Mouse (Mus musculus) forebrain, embryonic 14.5 days (tissue): ENCODE measurements around the gene Plac8. TPM values are rescaled to one million over a fixed set of nuclear protein-coding genes. Genes with fewer than 3 reads are reported as not detected.

ENCODE experiments used
- ATAC-seq: fragments of 200-750 bp; cut with Nextera tagmentation; 2 replicates; pipeline ENCODE4 v1.8.0; 2017; ENCODE audit warnings: mild to moderate bottlenecking, moderate library complexity
- DNase-seq: peaks from one replicate; pipeline ENCODE4 v3.0.0-alpha.2; 2015; ENCODE audit warnings: low spot score
- H3K27ac ChIP-seq: fragments of 300-500 bp; sonication (generic); 2 replicates; pipeline ENCODE4 v1.5.1; 2014; ENCODE audit warnings: low read depth, mild to moderate bottlenecking, control low read depth, low read length, moderate library complexity
- H3K27me3 ChIP-seq: fragments of 300-500 bp; sonication (generic); replicated peaks from 2 replicates; pipeline ENCODE4 v1.6.1; 2014; ENCODE audit warnings: low read length, control low read depth, mixed read lengths; ENCODE audit not compliant: control insufficient read depth, insufficient read depth
- H3K36me3 ChIP-seq: fragments of 300-500 bp; sonication (generic); 2 replicates; pipeline ENCODE4 v1.6.1; 2014; ENCODE audit warnings: low read length, control low read depth; ENCODE audit not compliant: control insufficient read depth, insufficient read depth
- H3K4me1 ChIP-seq: fragments of 300-500 bp; sonication (generic); 2 replicates; pipeline ENCODE4 v1.6.1; 2014; ENCODE audit warnings: antibody characterized with exemption, low read length, control low read depth; ENCODE audit not compliant: control insufficient read depth, insufficient read depth
- H3K4me2 ChIP-seq: fragments of 300-500 bp; sonication (generic); 2 replicates; pipeline ENCODE4 v1.6.1; 2014; ENCODE audit warnings: mild to moderate bottlenecking, control low read depth, low read length
- H3K4me3 ChIP-seq: fragments of 300-500 bp; sonication (generic); 2 replicates; pipeline ENCODE4 v1.5.1; 2014; ENCODE audit warnings: low read depth, low read length, control low read depth
- H3K9ac ChIP-seq: fragments of 300-500 bp; sonication (generic); 2 replicates; pipeline ENCODE4 v1.6.1; 2014; ENCODE audit warnings: mild to moderate bottlenecking, low read length, control low read depth, moderate library complexity
- H3K9me3 ChIP-seq: fragments of 300-500 bp; sonication (generic); replicated peaks from 2 replicates; pipeline ENCODE4 v1.6.1; 2016; ENCODE audit warnings: low read length, control low read depth, mixed read lengths; ENCODE audit not compliant: control insufficient read depth
- WGBS: fragments of 180-500 bp; shearing (Covaris S2); extraction: QIAGEN DNeasy Blood & Tissue Kit; methylation state at CpG from one replicate; pipeline ENCODE4 v1.1.7; 2014; 5-methylcytosine and 5-hydroxymethylcytosine counted together
- polyA plus RNA-seq: library from polyadenylated mRNA; unstranded; fragments of >200 nt; fragmentation: Nextera tagmentation; extraction: Ambion mirVana; gene quantifications from 2 replicates; pipeline ENCODE4 v1.2.1, GENCODE M21; 2014

The Plac8 gene
- polyA plus RNA-seq, 1 experiment from 2014 or later = 0.41 TPM

- no peak overlapping the region for H3K9ac ChIP-seq
- no peaks in the 10 kb centered on the region for H3K36me3 ChIP-seq
- DNase-seq (no peak), ATAC-seq (no peak)
- H3K9me3 ChIP-seq = no peaks in the 10 kb centered on the region
- 85% methylated on average over 14 of the region's 14 CpGs for WGBS
- no peaks in the 10 kb centered on the region for H3K4me1 ChIP-seq
- H3K4me3 ChIP-seq = no peak overlapping the region
- H3K27ac ChIP-seq = no peak overlapping the region
- H3K27me3 ChIP-seq = no peaks in the 10 kb centered on the region
- no peak overlapping the region for H3K4me2 ChIP-seq
Measured at GRCm38 (mm10) chr5:100557019-100557418, 15.0 kb downstream of the Plac8 start.

GRCm38 (mm10) chr5:100553426-100553825, 18.6 kb downstream of the Plac8 start:
- WGBS = 42% methylated on average over 8 of the region's 8 CpGs
- peaks cover 11% of the 10 kb centered on the region for H3K36me3 ChIP-seq
- no peaks in the 10 kb centered on the region for H3K4me1 ChIP-seq
- no peak overlapping the region for H3K27ac ChIP-seq
- H3K4me2 ChIP-seq = no peak overlapping the region
- no peaks in the 10 kb centered on the region for H3K27me3 ChIP-seq
- H3K4me3 ChIP-seq = no peak overlapping the region
- DNase-seq = peak; percentile 46
- no peak for ATAC-seq
- no peak overlapping the region for H3K9ac ChIP-seq
- H3K9me3 ChIP-seq = no peaks in the 10 kb centered on the region

- 76% methylated on average over 2 of the region's 2 CpGs for WGBS
- no peaks in the 10 kb centered on the region for H3K27me3 ChIP-seq
- no peak overlapping the region for H3K4me3 ChIP-seq
- no peak overlapping the region for H3K9ac ChIP-seq
- no peak overlapping the region for H3K27ac ChIP-seq
- peaks cover 25% of the 10 kb centered on the region for H3K36me3 ChIP-seq
- H3K4me1 ChIP-seq = no peaks in the 10 kb centered on the region
- ATAC-seq = no peak
- H3K4me2 ChIP-seq = no peak overlapping the region
- no peak for DNase-seq
- no peaks in the 10 kb centered on the region for H3K9me3 ChIP-seq
Measured at GRCm38 (mm10) chr5:100551952-100552351, 20.1 kb downstream of the Plac8 start.

GRCm38 (mm10) chr5:100550151-100550550, 21.9 kb downstream of the Plac8 start:
- no peaks in the 10 kb centered on the region for H3K9me3 ChIP-seq
- H3K4me2 ChIP-seq = no peak overlapping the region
- H3K4me3 ChIP-seq = no peak overlapping the region
- ATAC-seq = no peak
- H3K4me1 ChIP-seq = no peaks in the 10 kb centered on the region
- no peak overlapping the region for H3K9ac ChIP-seq
- H3K27ac ChIP-seq = no peak overlapping the region
- H3K27me3 ChIP-seq = no peaks in the 10 kb centered on the region
- no peak for DNase-seq
- 85% methylated on average over 1 of the region's 1 CpGs for WGBS
- peaks cover 41% of the 10 kb centered on the region for H3K36me3 ChIP-seq

DNA sequence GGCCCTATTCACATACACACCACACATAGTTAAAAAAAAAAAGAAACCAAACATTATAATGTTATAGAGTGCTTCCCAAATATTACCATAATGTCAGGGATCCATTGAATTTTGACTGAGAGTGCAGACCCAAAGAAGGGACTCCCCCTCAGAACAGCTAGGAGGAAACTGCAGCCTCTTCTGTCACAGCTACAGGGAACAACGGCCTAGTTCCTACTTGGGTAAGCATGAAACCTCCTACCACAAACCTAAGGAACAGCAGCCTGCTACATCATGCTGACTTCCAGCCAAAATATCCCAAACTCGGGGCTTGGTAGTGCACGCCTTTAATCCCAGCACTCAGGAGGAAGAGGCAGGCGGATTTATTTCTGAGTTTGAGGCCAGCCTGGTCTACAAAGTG, 22.7 kb downstream of the Plac8 start:
- Histone ChIP-seq H3K27ac (no peak overlapping the region), H3K9me3 (no peaks in the 10 kb centered on the region), H3K9ac (no peak overlapping the region), H3K27me3 (no peaks in the 10 kb centered on the region), H3K36me3 (peaks cover 49% of the 10 kb centered on the region), H3K4me1 (no peaks in the 10 kb centered on the region), H3K4me2 (no peak overlapping the region), H3K4me3 (no peak overlapping the region)
- 90% methylated on average over 4 of the region's 4 CpGs for WGBS
- ATAC-seq (no peak), DNase-seq (no peak)

- Histone ChIP-seq H3K9ac (no peak overlapping the region), H3K4me2 (no peak overlapping the region), H3K36me3 (peaks cover 59% of the 10 kb centered on the region), H3K27ac (no peak overlapping the region), H3K27me3 (no peaks in the 10 kb centered on the region), H3K9me3 (no peaks in the 10 kb centered on the region), H3K4me1 (no peaks in the 10 kb centered on the region), H3K4me3 (no peak overlapping the region)
- 92% methylated on average over 2 of the region's 2 CpGs for WGBS
- no peak for DNase-seq
- no peak for ATAC-seq
Measured at GRCm38 (mm10) chr5:100548236-100548635, 23.8 kb downstream of the Plac8 start.

GRCm38 (mm10) chr5:100546294-100547080, 25.6 kb downstream of the Plac8 start:
- no peak overlapping the region for H3K4me2 ChIP-seq
- ATAC-seq (no peak), DNase-seq (no peak)
- H3K9ac ChIP-seq = no peak overlapping the region
- no peaks in the 10 kb centered on the region for H3K9me3 ChIP-seq
- H3K4me3 ChIP-seq = no peak overlapping the region
- 91% methylated on average over 6 of the region's 6 CpGs for WGBS
- no peaks in the 10 kb centered on the region for H3K4me1 ChIP-seq
- no peak overlapping the region for H3K27ac ChIP-seq
- peaks cover 75% of the 10 kb centered on the region for H3K36me3 ChIP-seq
- no peaks in the 10 kb centered on the region for H3K27me3 ChIP-seq

- Histone ChIP-seq H3K4me3 (no peak overlapping the region), H3K4me1 (no peaks in the 10 kb centered on the region), H3K9ac (no peak overlapping the region), H3K27ac (no peak overlapping the region), H3K9me3 (no peaks in the 10 kb centered on the region), H3K4me2 (no peak overlapping the region), H3K36me3 (peaks cover 64% of the 10 kb centered on the region), H3K27me3 (no peaks in the 10 kb centered on the region)
- 87% methylated on average over 3 of the region's 3 CpGs for WGBS
- ATAC-seq = no peak
- DNase-seq = peak; percentile 44
Measured at GRCm38 (mm10) chr5:100536638-100537037, 35.4 kb downstream of the Plac8 start.

GRCm38 (mm10) chr5:100535826-100536225, 36.2 kb downstream of the Plac8 start:
- Histone ChIP-seq H3K36me3 (peaks cover 66% of the 10 kb centered on the region), H3K27me3 (no peaks in the 10 kb centered on the region), H3K4me1 (no peaks in the 10 kb centered on the region), H3K4me2 (no peak overlapping the region), H3K9ac (no peak overlapping the region), H3K4me3 (no peak overlapping the region), H3K27ac (no peak overlapping the region), H3K9me3 (no peaks in the 10 kb centered on the region)
- 89% methylated on average over 7 of the region's 7 CpGs for WGBS
- no peak for DNase-seq
- ATAC-seq = no peak
